Mouse (Mus musculus): ENCODE results near the gene Mbnl2.

GRCm38 (mm10) chr14:120391701-120392100 is 116.2 kb downstream of the Mbnl2 start:
- no peak for TF ChIP-seq POLR2A (IDR thresholded peaks at IDR 0.05; ENCODE audit: low read depth, low read length)
- no peak for TF ChIP-seq NELFE (IDR thresholded peaks at IDR 0.05; ENCODE audit: low read depth, low read length)
- no peak for TF ChIP-seq USF1 (IDR thresholded peaks at IDR 0.05; ENCODE audit: low read depth, low read length)
- no peak for TF ChIP-seq CTCF (conservative IDR thresholded peaks at IDR 0.05 in 1 of 2, IDR thresholded peaks at IDR 0.05 in 1 of 2; ENCODE audit: low read depth in 2 of 2, low read length in 2 of 2)
- TF ChIP-seq MAFK (IDR thresholded peaks at IDR 0.05; ENCODE audit: insufficient replicate concordance, low read length) = no peak
- no peak for TF ChIP-seq BHLHE40 (IDR thresholded peaks at IDR 0.05; ENCODE audit: low read depth, low read length)
- TF ChIP-seq KAT2A (IDR thresholded peaks at IDR 0.05; ENCODE audit: insufficient replicate concordance, low read length) = no peak
- no peak for TF ChIP-seq MAX (IDR thresholded peaks at IDR 0.05; ENCODE audit: low read length)
- no peak for TF ChIP-seq EP300 (IDR thresholded peaks at IDR 0.05; ENCODE audit: low read length)
- no peak for TF ChIP-seq JUN (IDR thresholded peaks at IDR 0.05; ENCODE audit: insufficient read depth, low read depth, low read length)
- TF ChIP-seq HCFC1 (IDR thresholded peaks at IDR 0.05; ENCODE audit: low read depth, low read length) = no peak

All from CH12.LX (cell line).